Mouse (Mus musculus) heart, adult 2 months (tissue): ENCODE results near the gene Gm973. TPM values are rescaled to one million over a fixed set of nuclear protein-coding genes. Genes with fewer than 3 reads are reported as not detected.

Experiments
- DNase-seq, 2 experiments: peaks; one replicate each; pipeline ENCODE4 v3.0.0; 2021
- H3K27ac ChIP-seq: fragments of 200-600 bp; 2 replicates; pipeline ENCODE4 v1.8.1; 2022
- H3K27me3 ChIP-seq: fragments of 200-500 bp; 2 replicates; pipeline ENCODE4 v1.6.1; 2012; ENCODE audit warnings: mild to moderate bottlenecking, low read length, inconsistent platforms, mixed read lengths; ENCODE audit not compliant: control insufficient read depth, insufficient read depth
- H3K36me3 ChIP-seq: fragments of 200-500 bp; 2 replicates; pipeline ENCODE4 v1.6.1; 2012; ENCODE audit warnings: low read length, inconsistent platforms; ENCODE audit not compliant: control insufficient read depth, insufficient read depth
- H3K4me1 ChIP-seq: fragments of 200-500 bp; 2 replicates; pipeline ENCODE4 v1.6.1; 2011; ENCODE audit warnings: low read length; ENCODE audit not compliant: control insufficient read depth, insufficient read depth
- H3K4me3 ChIP-seq: fragments of 200-600 bp; 2 replicates; pipeline ENCODE4 v1.8.1; 2022
- H3K79me2 ChIP-seq: fragments of 200-500 bp; replicated peaks from 2 replicates; pipeline ENCODE4 v1.6.1; 2012; ENCODE audit warnings: mild to moderate bottlenecking, inconsistent platforms, low read length, moderate library complexity, mixed read lengths; ENCODE audit not compliant: control insufficient read depth, insufficient read depth
- H3K9ac ChIP-seq: fragments of 200-500 bp; 2 replicates; pipeline ENCODE4 v1.6.1; 2012; ENCODE audit warnings: low read depth, mild to moderate bottlenecking, control low read depth, inconsistent platforms, low read length, mixed read lengths
- CTCF ChIP-seq: fragments of 200-600 bp; IDR thresholded peaks from 2 replicates; pipeline ENCODE4 v1.8.1; 2022; ENCODE audit warnings: antibody characterized with exemption, mild to moderate bottlenecking, moderate library complexity
- EP300 ChIP-seq: fragments of 200-500 bp; IDR thresholded peaks from 2 replicates; pipeline ENCODE4 v1.6.1; 2011; ENCODE audit warnings: low read depth, low read length, control low read depth; ENCODE audit not compliant: insufficient read depth
- POLR2A ChIP-seq: fragments of 200-500 bp; IDR thresholded peaks from 2 replicates; pipeline ENCODE4 v1.6.1; 2011; ENCODE audit warnings: mild to moderate bottlenecking, low read depth, low read length, control low read depth; ENCODE audit not compliant: insufficient read depth
- WGBS: fragments of 180-500 bp; shearing (Covaris S2); methylation state at CpG from one replicate; pipeline ENCODE4 v1.1.7; 2018; 5-methylcytosine and 5-hydroxymethylcytosine counted together
- intact Hi-C: fragments of 180-260 bp; cut with DNase I; formaldehyde crosslinking; loops from one replicate; pipeline ENCODE4 v1.15.1; 2025
- polyA plus RNA-seq: library from polyadenylated mRNA; depleted of rRNA; stranded (reverse); fragments of >200 nt; gene quantifications from 2 replicates; pipeline ENCODE4 v1.2.3, GENCODE M21; 2012; rRNA removed
- total RNA-seq, 2 experiments: library from RNA; stranded (reverse); gene quantifications; 2 replicates each; pipeline ENCODE4 v1.2.3; 2021

Gm973 gene
- total and polyA plus RNA-seq, 3 experiments: 0.30 to 0.45 TPM; not detected in 1

DNA sequence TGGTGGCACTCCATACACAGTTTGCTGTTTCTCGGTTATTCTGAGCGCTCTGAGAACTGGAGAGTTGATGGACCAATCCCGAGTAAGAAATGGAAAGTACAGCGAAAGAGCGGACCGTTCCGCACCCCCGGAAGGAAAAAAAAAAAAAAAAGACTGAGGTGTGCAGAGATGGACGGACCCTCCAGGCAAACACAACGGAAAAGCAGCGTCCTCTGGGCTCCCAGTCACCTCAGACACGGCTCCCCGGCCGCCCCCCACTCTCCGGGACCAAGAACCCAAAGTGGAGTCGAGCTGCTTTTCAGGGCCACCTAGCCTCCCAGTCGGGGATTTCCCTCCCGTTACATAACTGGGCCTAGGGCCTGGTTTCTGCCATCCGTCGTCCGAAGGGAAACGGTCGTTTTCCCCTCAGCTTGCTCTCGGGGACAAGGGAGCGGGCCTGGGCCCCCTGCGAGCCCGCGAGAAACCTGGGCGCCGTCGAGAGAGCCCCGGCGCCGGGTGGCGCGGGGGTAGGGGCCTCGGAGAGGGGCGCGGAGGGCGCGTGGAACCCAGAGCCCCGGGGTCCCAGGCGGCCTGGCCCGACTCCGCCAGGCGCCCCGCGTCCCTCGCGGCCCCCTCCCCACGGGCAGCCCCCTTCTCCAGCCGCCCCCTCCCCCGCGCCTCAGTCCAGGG, 154.0 kb downstream of the Gm973 start:
- H3K36me3 ChIP-seq: peaks cover 16% of the 10 kb centered on the region
- intact Hi-C loops: no loop called here
- peak overlapping the region; percentile 84 for H3K4me3 ChIP-seq
- H3K79me2 ChIP-seq: peaks cover 3% of the 10 kb centered on the region
- TF ChIP-seq EP300 (no peak), CTCF (no peak), POLR2A (no peak)
- H3K9ac ChIP-seq: peak overlapping the region; percentile 90
- no peaks in the 10 kb centered on the region for H3K27me3 ChIP-seq
- peaks cover 2% of the 10 kb centered on the region for H3K4me1 ChIP-seq
- peak; percentile 49 to 54 for DNase-seq
- peak overlapping the region; percentile 95 for H3K27ac ChIP-seq
- WGBS: under 1% methylated on average over 50 of the region's 54 CpGs

DNA sequence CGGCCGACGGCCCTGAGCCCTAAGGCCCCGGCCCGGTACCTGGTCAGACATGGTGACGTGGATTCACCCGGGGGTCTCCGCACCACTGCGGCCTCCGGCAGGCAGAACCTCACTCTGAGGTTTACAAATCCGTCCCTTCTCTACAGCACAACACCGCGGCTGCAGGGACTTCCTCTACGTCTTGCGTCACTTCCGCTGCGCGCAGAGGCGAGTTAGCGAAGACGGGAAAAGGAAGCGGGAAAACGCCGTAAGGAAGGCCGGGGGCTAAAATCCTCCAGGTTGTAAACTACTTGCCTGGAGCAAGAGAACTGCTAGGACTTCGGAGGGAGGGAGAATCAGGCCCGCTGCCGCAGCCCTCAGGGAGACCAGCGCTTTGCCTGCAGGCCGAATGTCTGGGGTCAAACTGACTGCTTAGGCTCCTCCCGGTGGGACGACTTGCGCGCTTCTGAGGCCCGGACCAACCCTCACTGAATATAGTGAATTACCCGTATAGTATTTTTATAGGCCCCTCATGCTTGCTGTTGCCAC, 154.6 kb downstream of the Gm973 start, which contains the start of gene Sumo1:
Sumo1 (minus strand) TSS at position 194 of the 528 bp plus-strand sequence.
- peaks cover 13% of the 10 kb centered on the region for H3K36me3 ChIP-seq
- peak within 1 kb of the TSS; percentile 95 for H3K27ac ChIP-seq
- H3K9ac ChIP-seq: peak within 1 kb of the TSS; percentile 90
- TF ChIP-seq POLR2A: peak; percentile 91
- TF ChIP-seq CTCF: no peak
- peak; percentile 75; the same call in 1 of the 2 replicates for TF ChIP-seq EP300
- WGBS: under 1% methylated on average over 36 of the region's 36 CpGs
- intact Hi-C loops: loop anchor here (1.0 kb wide), 1 partner anchor 13 kb away; no protein-coding TSS in a partner anchor
- no peaks in the 10 kb centered on the region for H3K27me3 ChIP-seq
- peak; percentile 90 to 91 for DNase-seq
- H3K79me2 ChIP-seq: peaks cover 3% of the 10 kb centered on the region
- peak within 1 kb of the TSS; percentile 84 for H3K4me3 ChIP-seq
- peaks cover 2% of the 10 kb centered on the region for H3K4me1 ChIP-seq

DNA sequence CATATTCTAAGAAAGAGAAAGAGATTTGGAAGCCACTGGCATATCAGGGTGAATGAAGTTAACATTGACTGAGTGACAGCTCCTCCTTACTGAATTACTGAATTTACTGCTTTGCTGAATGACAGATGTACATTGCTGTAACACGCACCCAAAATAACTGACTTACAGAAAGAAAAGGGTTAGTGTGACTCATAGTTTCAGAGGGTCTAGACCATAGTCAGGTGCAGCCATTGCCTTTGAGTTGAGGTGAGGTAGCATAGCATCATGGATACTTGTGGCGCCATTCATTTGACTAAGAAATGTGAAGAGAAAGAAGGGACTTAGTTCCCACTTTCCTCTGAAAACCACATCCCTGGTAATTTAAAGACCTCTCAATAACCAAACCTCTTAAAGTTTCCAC, 157.6 kb downstream of the Gm973 start:
- H3K27ac ChIP-seq: no peak overlapping the region
- H3K36me3 ChIP-seq: peaks cover 2% of the 10 kb centered on the region; the same call in 1 of the 2 replicates
- H3K27me3 ChIP-seq: no peaks in the 10 kb centered on the region
- intact Hi-C loops: no loop called here
- H3K79me2 ChIP-seq: no peaks in the 10 kb centered on the region
- no peaks in the 10 kb centered on the region for H3K4me1 ChIP-seq
- H3K4me3 ChIP-seq: no peak overlapping the region
- DNase-seq: no peak
- TF ChIP-seq POLR2A (no peak), CTCF (no peak), EP300 (no peak)
- no peak overlapping the region for H3K9ac ChIP-seq
- 95% methylated on average over 2 of the region's 2 CpGs for WGBS

DNA sequence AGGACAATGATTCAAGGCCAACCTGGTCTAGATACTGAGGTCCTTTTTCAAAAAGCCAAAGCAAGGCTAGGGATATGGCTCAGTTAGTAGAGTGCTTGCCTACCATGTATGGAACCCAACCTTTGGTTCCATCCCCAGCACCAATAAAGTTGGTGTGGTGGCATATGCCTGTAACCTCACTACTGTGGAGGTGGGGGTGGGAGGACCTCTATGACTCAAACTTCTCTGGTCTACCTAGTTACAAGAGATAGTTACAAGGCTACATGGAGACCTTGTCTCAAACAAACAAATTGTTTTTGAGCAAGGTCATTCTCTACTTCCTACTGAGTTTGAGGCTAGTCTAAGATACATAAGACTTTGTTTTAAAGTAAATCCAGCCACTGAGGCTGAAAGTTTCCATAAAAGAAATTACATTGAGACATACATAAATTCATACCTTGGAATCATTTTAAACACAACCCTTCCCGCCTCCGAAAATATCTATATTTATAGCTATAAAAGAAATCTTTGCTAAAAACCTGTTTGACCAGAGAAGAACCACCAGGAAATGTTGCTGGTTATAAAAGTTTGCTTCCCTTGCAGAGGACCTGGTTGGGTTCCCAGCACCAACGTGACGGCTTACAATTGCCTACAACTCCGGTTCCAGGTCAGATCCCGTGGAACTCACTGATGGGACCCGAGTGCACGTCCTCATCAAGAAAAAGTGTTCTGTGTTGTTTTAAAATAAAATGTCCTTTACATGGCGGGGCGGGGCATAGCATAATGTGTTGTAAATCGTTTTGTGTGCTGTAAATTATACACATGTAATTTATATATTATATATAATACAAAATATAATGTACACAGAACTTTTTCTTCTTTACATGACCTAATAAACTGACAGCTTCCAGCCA, 168.1 kb downstream of the Gm973 start:
- no peaks in the 10 kb centered on the region for H3K27me3 ChIP-seq
- WGBS: 8% methylated on average over 11 of the region's 11 CpGs
- no peak for TF ChIP-seq POLR2A
- TF ChIP-seq EP300: no peak
- no peak for TF ChIP-seq CTCF
- intact Hi-C loops: loop anchor here (1.0 to 5.0 kb wide), 2 partner anchors 13 to 78 kb away; partner anchors contain the start of gene Bmpr2
- peaks cover 3% of the 10 kb centered on the region for H3K4me1 ChIP-seq
- DNase-seq: peak; percentile 22 to 49
- peaks cover 6% of the 10 kb centered on the region; the same call in 1 of the 2 replicates for H3K79me2 ChIP-seq
- peak overlapping the region; percentile 45 for H3K9ac ChIP-seq
- H3K4me3 ChIP-seq: peak overlapping the region; percentile 83
- peak overlapping the region; percentile 83 for H3K27ac ChIP-seq
- peaks cover 8% of the 10 kb centered on the region for H3K36me3 ChIP-seq

DNA sequence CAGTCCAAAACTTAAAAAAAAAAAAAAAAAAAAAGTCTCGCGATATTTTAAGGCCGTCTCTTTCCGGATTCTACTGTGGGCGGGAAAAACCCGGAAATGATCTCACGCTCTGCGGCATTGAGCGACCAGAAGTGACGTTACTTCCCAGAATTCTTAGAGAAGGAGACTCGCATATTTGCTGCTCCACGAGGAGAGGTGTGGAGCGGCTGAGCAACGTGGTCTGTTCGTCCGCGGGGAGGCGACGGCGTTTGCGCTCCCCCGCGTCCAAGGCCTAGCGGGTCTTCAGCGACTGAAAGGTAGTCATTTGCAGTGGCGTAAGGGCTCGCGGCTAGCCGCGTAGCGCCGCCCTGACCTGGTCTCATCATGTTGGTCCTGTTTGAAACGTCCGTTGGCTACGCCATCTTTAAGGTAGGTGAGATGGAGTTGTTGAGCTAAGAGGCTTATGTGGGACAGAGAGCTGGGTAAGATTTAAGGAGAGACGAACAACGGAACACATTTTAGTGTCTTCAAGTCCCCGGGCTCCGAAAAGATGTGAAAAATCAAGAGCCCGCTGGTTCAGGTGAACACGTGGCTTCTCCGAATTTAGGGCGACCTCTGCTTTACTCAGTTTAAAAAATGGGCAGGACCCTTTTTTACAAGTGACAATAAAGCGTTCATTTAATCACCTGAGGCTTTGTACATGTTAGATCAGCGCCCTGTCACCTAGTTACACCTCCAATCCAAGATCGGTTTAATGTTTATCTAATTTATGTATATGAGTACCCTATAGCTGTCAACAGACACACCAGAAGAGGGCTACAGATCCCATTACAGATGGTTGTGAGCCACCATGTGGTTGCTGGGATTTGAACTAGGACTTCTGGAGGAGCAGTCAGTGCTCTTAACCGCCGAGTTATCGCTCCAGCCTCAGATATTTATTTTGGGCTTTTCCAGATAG, 169.0 kb downstream of the Gm973 start, which contains the start of gene Nop58:
Nop58 (plus strand) TSS at position 153 of the 937 bp plus-strand sequence.
- under 1% methylated on average over 49 of the region's 49 CpGs for WGBS
- peaks cover 8% of the 10 kb centered on the region for H3K36me3 ChIP-seq
- intact Hi-C loops: loop anchor here (5.0 kb wide), 1 partner anchor 77 kb away; the partner anchor contains the start of gene Bmpr2

More for the DNA sequence above, 169.0 kb downstream of the Gm973 start, which contains the start of gene Nop58:
- Histone ChIP-seq H3K9ac (peak within 1 kb of the TSS; percentile 48), H3K27me3 (no peaks in the 10 kb centered on the region), H3K27ac (peak within 1 kb of the TSS; percentile 83), H3K4me1 (peaks cover 3% of the 10 kb centered on the region), H3K4me3 (peak within 1 kb of the TSS; percentile 83), H3K79me2 (peaks cover 6% of the 10 kb centered on the region; the same call in 1 of the 2 replicates)
- no peak for TF ChIP-seq CTCF
- TF ChIP-seq POLR2A: peak; percentile 94
- peak; percentile 79 for TF ChIP-seq EP300
- DNase-seq: peak; percentile 80 to 92

Other genes starting within 250 kb of the Gm973 start
- 1 to 10 TPM; 5.3 to 7.0 TPM for gene Fzd7, start 33.8 kb upstream of the Gm973 start, total RNA-seq
- 5.8 TPM in 2 replicates for gene Fzd7, start 33.8 kb upstream of the Gm973 start, polyA plus RNA-seq
- gene Sumo1, start 154.6 kb downstream of the Gm973 start, total RNA-seq: 10 to 100 TPM; 57.2 to 61.4 TPM
- 19.5 and 34.4 TPM in 2 replicates for gene Sumo1, start 154.6 kb downstream of the Gm973 start, polyA plus RNA-seq
- 10 to 100 TPM; 32.7 to 33.0 TPM for gene Nop58, start 168.7 kb downstream of the Gm973 start, total RNA-seq
- gene Nop58, start 168.7 kb downstream of the Gm973 start, polyA plus RNA-seq: 7.2 and 8.6 TPM in 2 replicates
- 10 to 100 TPM; 40.4 to 45.4 TPM for gene Bmpr2, start 247.1 kb downstream of the Gm973 start, total RNA-seq
- gene Bmpr2, start 247.1 kb downstream of the Gm973 start, polyA plus RNA-seq: 8.2 and 20.4 TPM in 2 replicates